Mouse (Mus musculus): Measurements from ENCODE around the gene Gm13287. TPM values are rescaled to one million over a fixed set of nuclear protein-coding genes. Genes with fewer than 3 reads are reported as not detected.

Gene Gm13287
- polyA plus RNA-seq, 1 experiment from 2014 or later = not detected

DNA sequence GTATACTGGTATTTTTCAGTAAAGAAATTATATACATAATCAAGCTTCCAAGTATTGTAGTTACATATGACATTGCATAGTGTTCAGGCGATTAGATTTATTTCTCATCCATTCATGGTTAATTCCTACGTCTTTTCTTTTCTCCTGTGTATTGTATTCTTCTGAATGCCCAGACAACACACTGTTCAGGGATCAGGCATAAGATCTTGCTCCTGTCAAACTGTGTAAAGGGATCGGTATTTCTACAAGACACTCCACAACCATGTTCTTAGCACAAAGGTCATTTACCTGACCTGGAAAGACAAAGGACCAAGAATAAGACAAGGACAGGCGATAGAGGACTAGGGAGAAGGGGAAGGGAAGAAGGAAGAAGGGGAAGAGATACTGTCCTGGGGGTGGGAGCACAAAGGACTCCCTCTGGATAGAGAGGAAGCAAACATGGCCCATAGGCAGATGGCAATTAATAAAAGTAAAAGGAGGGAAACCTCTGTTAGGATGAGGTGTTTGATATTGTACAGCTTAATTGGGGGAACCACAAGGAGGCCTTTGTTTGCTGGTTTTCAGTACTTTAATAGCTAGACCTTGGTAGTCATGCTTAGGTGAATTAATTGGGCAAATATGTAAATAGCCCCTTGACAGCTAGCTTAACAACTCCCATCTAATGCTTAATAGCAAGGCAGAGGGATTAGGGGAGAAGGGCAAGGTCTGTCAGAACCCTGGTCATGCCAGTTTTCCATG lies 48.1 kb downstream of the Gm13287 start:
- H3K27me3 ChIP-seq (ENCODE audit: control insufficient read depth, insufficient read depth, low read length) = no peaks in the 10 kb centered on the region
- no peak for ATAC-seq (ENCODE audit: low FRiP score, low TSS enrichment)
- H3K9ac ChIP-seq (ENCODE audit: low read depth, low read length) = no peak overlapping the region
- no peak overlapping the region for H3K4me2 ChIP-seq (replicated peaks; ENCODE audit: low read depth, low read length)
- WGBS = 82% methylated on average over 4 of the region's 4 CpGs
- H3K4me1 ChIP-seq (ENCODE audit: control insufficient read depth, insufficient read depth, low read length) = no peaks in the 10 kb centered on the region
- H3K9me3 ChIP-seq (ENCODE audit: control insufficient read depth, low read length) = no peaks in the 10 kb centered on the region
- no peaks in the 10 kb centered on the region for H3K36me3 ChIP-seq (ENCODE audit: control insufficient read depth, insufficient read depth, low read length)
- no peak overlapping the region for H3K27ac ChIP-seq (ENCODE audit: low read depth, low read length)
- no peak overlapping the region for H3K4me3 ChIP-seq (ENCODE audit: low read length)

Other genes with a start within 250 kb of the Gm13287 start
- gene Ifna15, start 245.0 kb upstream of the Gm13287 start, polyA plus RNA-seq (2014; fragmentation: Nextera tagmentation; extraction: Ambion mirVana) = not detected in 2 replicates
- gene Ifna14, start 231.5 kb upstream of the Gm13287 start, polyA plus RNA-seq (2014; fragmentation: Nextera tagmentation; extraction: Ambion mirVana) = not detected in 2 replicates
- gene Ifna9, start 210.9 kb upstream of the Gm13287 start, polyA plus RNA-seq (2014; fragmentation: Nextera tagmentation; extraction: Ambion mirVana) = not detected in 2 replicates
- not detected in 2 replicates for gene Ifna12, start 199.9 kb upstream of the Gm13287 start, polyA plus RNA-seq (2014; fragmentation: Nextera tagmentation; extraction: Ambion mirVana)
- gene C87499, start 168.8 kb upstream of the Gm13287 start, polyA plus RNA-seq (2014; fragmentation: Nextera tagmentation; extraction: Ambion mirVana) = not detected in 2 replicates
- not detected in 2 replicates for gene Ifna13, start 158.8 kb upstream of the Gm13287 start, polyA plus RNA-seq (2014; fragmentation: Nextera tagmentation; extraction: Ambion mirVana)
- gene Ifna16, start 126.3 kb upstream of the Gm13287 start, polyA plus RNA-seq (2014; fragmentation: Nextera tagmentation; extraction: Ambion mirVana) = not detected in 2 replicates
- not detected in 2 replicates for gene Ifna2, start 119.3 kb upstream of the Gm13287 start, polyA plus RNA-seq (2014; fragmentation: Nextera tagmentation; extraction: Ambion mirVana)
- not detected in 2 replicates for gene Ifnab, start 111.9 kb upstream of the Gm13287 start, polyA plus RNA-seq (2014; fragmentation: Nextera tagmentation; extraction: Ambion mirVana)
- gene Gm26566, start 81.4 kb upstream of the Gm13287 start, polyA plus RNA-seq (2014; fragmentation: Nextera tagmentation; extraction: Ambion mirVana) = 0.31 and 0.81 TPM in 2 replicates
- 86.2 and 120 TPM in 2 replicates for gene Klhl9, start 80.8 kb upstream of the Gm13287 start, polyA plus RNA-seq (2014; fragmentation: Nextera tagmentation; extraction: Ambion mirVana)
- gene Gm13271, start 48.4 kb upstream of the Gm13287 start, polyA plus RNA-seq (2014; fragmentation: Nextera tagmentation; extraction: Ambion mirVana) = not detected in 2 replicates
- gene Gm13283, start 43.1 kb upstream of the Gm13287 start, polyA plus RNA-seq (2014; fragmentation: Nextera tagmentation; extraction: Ambion mirVana) = 0.30 and 0.47 TPM in 2 replicates
- 0.51 and 0.92 TPM in 2 replicates for gene Gm13290, start 29.4 kb upstream of the Gm13287 start, polyA plus RNA-seq (2014; fragmentation: Nextera tagmentation; extraction: Ambion mirVana)
- gene Gm13289, start 26.3 kb upstream of the Gm13287 start, polyA plus RNA-seq (2014; fragmentation: Nextera tagmentation; extraction: Ambion mirVana) = not detected in 2 replicates
- not detected in 2 replicates for gene Gm13272, start 23.4 kb upstream of the Gm13287 start, polyA plus RNA-seq (2014; fragmentation: Nextera tagmentation; extraction: Ambion mirVana)
- 0.19 TPM in 1 of 2 replicates, not detected in the other for gene Ifnz, start 21.1 kb upstream of the Gm13287 start, polyA plus RNA-seq (2014; fragmentation: Nextera tagmentation; extraction: Ambion mirVana)
- gene Gm13276, start 17.5 kb upstream of the Gm13287 start, polyA plus RNA-seq (2014; fragmentation: Nextera tagmentation; extraction: Ambion mirVana) = not detected in 2 replicates
- not detected in 2 replicates for gene Gm13277, start 14.6 kb upstream of the Gm13287 start, polyA plus RNA-seq (2014; fragmentation: Nextera tagmentation; extraction: Ambion mirVana)
- not detected in 2 replicates for gene Gm13278, start 11.7 kb upstream of the Gm13287 start, polyA plus RNA-seq (2014; fragmentation: Nextera tagmentation; extraction: Ambion mirVana)
- gene Gm13275, start 8.8 kb upstream of the Gm13287 start, polyA plus RNA-seq (2014; fragmentation: Nextera tagmentation; extraction: Ambion mirVana) = not detected in 2 replicates
- not detected in 2 replicates for gene Gm13279, start 5.9 kb upstream of the Gm13287 start, polyA plus RNA-seq (2014; fragmentation: Nextera tagmentation; extraction: Ambion mirVana)
- gene Gm13285, start 3.6 kb upstream of the Gm13287 start, polyA plus RNA-seq (2014; fragmentation: Nextera tagmentation; extraction: Ambion mirVana) = 0.19 and 0.69 TPM in 2 replicates
- not detected in 2 replicates for gene Gm13288, start 2.3 kb downstream of the Gm13287 start, polyA plus RNA-seq (2014; fragmentation: Nextera tagmentation; extraction: Ambion mirVana)
- gene Ifna7, start 13.0 kb downstream of the Gm13287 start, polyA plus RNA-seq (2014; fragmentation: Nextera tagmentation; extraction: Ambion mirVana) = not detected in 2 replicates
- not detected in 2 replicates for gene Ifna11, start 16.7 kb downstream of the Gm13287 start, polyA plus RNA-seq (2014; fragmentation: Nextera tagmentation; extraction: Ambion mirVana)
- gene Ifna6, start 24.2 kb downstream of the Gm13287 start, polyA plus RNA-seq (2014; fragmentation: Nextera tagmentation; extraction: Ambion mirVana) = not detected in 2 replicates
- gene Ifna5, start 32.3 kb downstream of the Gm13287 start, polyA plus RNA-seq (2014; fragmentation: Nextera tagmentation; extraction: Ambion mirVana) = not detected in 2 replicates
- gene Ifna4, start 38.6 kb downstream of the Gm13287 start, polyA plus RNA-seq (2014; fragmentation: Nextera tagmentation; extraction: Ambion mirVana) = not detected in 2 replicates
- gene Ifna1, start 46.8 kb downstream of the Gm13287 start, polyA plus RNA-seq (2014; fragmentation: Nextera tagmentation; extraction: Ambion mirVana) = not detected in 2 replicates
- gene Ifne, start 76.9 kb downstream of the Gm13287 start, polyA plus RNA-seq (2014; fragmentation: Nextera tagmentation; extraction: Ambion mirVana) = not detected in 2 replicates